Mouse (Mus musculus) hindbrain, embryonic 14.5 days (tissue): ENCODE data around the gene Fgfr2. TPM values are rescaled to one million over a fixed set of nuclear protein-coding genes. Genes with fewer than 3 reads are reported as not detected.
A peak's percentile ranks its signal among the peaks of the same experiment; 100 is the strongest.

Experiments used
- ATAC-seq: fragments of 200-750 bp; cut with Nextera tagmentation; 2 replicates; pipeline ENCODE4 v1.8.0; 2017; ENCODE audit warnings: moderate number of reproducible peaks, mild to moderate bottlenecking, moderate TSS enrichment, moderate library complexity; ENCODE audit not compliant: low FRiP score
- DNase-seq: peaks from one replicate; pipeline ENCODE4 v3.0.0-alpha.2; 2015; ENCODE audit warnings: low spot score
- H3K27ac ChIP-seq: fragments of 300-500 bp; sonication (generic); 2 replicates; pipeline ENCODE4 v1.5.1; 2014; ENCODE audit warnings: mild to moderate bottlenecking, moderate library complexity
- H3K27me3 ChIP-seq: fragments of 300-500 bp; sonication (generic); 2 replicates; pipeline ENCODE4 v1.6.1; 2014; ENCODE audit warnings: mild to moderate bottlenecking, low read length, mixed read lengths; ENCODE audit not compliant: control insufficient read depth, insufficient read depth
- H3K36me3 ChIP-seq: fragments of 300-500 bp; sonication (generic); replicated peaks from 2 replicates; pipeline ENCODE4 v1.6.1; 2014; ENCODE audit not compliant: control insufficient read depth, insufficient read depth
- H3K4me1 ChIP-seq: fragments of 300-500 bp; sonication (generic); replicated peaks from 2 replicates; pipeline ENCODE4 v1.6.1; 2014; ENCODE audit warnings: antibody characterized with exemption, low read length, mixed read lengths; ENCODE audit not compliant: control insufficient read depth, insufficient read depth
- H3K4me2 ChIP-seq: fragments of 300-500 bp; sonication (generic); replicated peaks from 2 replicates; pipeline ENCODE4 v1.6.1; 2014; ENCODE audit warnings: mild to moderate bottlenecking, moderate library complexity
- H3K4me3 ChIP-seq: fragments of 300-500 bp; sonication (generic); replicated peaks from 2 replicates; pipeline ENCODE4 v1.5.1; 2014; ENCODE audit warnings: mild to moderate bottlenecking, low read length
- H3K9ac ChIP-seq: fragments of 300-500 bp; sonication (generic); 2 replicates; pipeline ENCODE4 v1.6.1; 2014
- H3K9me3 ChIP-seq: fragments of 300-500 bp; sonication (generic); 2 replicates; pipeline ENCODE4 v1.6.1; 2016; ENCODE audit warnings: low read length; ENCODE audit not compliant: control insufficient read depth
- WGBS: fragments of 180-500 bp; shearing (Covaris S2); extraction: QIAGEN DNeasy Blood & Tissue Kit; methylation state at CpG from one replicate; pipeline ENCODE4 v1.1.7; 2014; 5-methylcytosine and 5-hydroxymethylcytosine counted together
- polyA plus RNA-seq: library from polyadenylated mRNA; unstranded; fragments of >200 nt; fragmentation: Nextera tagmentation; extraction: Ambion mirVana; gene quantifications from 2 replicates; pipeline ENCODE4 v1.2.1, GENCODE M21; 2014

The Fgfr2 gene
- polyA plus RNA-seq, 1 experiment from 2014 or later = 43.5 TPM

DNA sequence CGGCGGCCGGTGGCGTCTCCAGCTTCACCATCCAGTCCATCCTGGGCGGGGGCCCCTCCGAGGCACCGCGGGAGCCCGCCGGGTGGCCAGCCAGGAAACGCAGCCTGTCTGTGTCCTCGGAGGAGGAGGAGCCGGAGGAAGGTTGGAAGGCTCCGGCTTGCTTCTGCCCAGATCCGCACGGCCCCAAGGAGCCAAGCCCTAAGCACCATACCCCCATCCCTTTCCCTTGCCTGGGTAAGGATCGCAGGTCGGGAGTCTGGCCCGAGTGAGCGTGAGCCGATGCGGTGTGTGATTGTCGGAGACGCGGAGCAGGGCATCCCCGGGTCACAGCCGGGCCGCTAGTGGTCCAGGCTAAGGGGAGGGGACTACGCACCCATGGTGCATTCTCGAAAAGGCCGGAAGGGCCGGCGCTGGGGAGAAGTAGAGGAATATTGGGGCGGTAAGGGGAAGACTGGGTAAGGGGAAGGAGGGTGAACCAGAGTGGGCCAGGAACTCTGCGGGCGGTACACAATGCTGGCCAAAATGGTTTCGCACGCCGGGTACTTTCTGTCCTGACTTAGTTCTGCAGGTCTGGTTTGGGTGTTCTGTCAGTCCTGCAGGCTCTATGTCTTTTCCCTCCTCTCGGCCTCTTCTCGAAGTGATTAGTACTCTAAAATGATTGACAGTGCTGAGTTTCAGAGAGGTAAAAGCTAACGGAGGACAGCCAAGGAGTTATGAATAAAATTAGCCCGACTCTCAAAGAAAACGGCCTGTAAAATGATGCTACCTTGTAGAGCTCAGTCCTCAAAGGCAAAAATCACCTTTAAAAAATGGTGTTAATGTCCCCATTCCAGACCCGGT is 1568.6 kb downstream of the Fgfr2 start:
- Histone ChIP-seq H3K4me3 (peak overlapping the region; percentile 25), H3K4me2 (peak overlapping the region; percentile 43), H3K9ac (peak overlapping the region; percentile 33; the same call in 1 of the 2 replicates), H3K27ac (peak overlapping the region; percentile 33; the same call in 1 of the 2 replicates), H3K4me1 (no peaks in the 10 kb centered on the region; the same call in 1 of the 2 replicates), H3K9me3 (no peaks in the 10 kb centered on the region), H3K27me3 (peaks cover 97% of the 10 kb centered on the region), H3K36me3 (no peaks in the 10 kb centered on the region)
- ATAC-seq = peak; percentile 49; the same call in 1 of the 2 replicates
- no peak for DNase-seq
- WGBS = under 1% methylated on average over 45 of the region's 45 CpGs

DNA sequence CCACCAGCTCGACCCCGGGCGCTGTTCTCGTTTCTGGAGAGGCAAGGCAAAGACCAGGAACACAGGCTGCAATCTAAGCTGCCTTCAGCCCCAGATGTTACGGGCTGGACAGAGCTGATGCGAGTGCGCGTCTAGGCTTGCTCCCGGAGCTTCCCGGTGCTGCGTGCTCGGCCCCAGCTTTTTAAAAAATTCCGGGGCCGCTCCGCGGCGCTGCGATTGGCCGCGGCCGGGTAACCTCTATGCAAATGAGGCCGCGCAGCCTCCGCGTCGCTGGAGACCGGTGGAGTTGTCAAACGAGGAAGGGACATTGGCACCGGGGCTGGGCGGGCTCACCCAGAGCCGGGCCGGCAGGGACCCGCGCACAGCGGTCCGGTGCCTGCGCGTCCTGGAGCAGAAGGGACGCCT is 1569.4 kb downstream of the Fgfr2 start:
- Histone ChIP-seq H3K27me3 (peaks cover 96% of the 10 kb centered on the region), H3K4me2 (peak overlapping the region; percentile 43), H3K36me3 (no peaks in the 10 kb centered on the region), H3K27ac (no peak overlapping the region), H3K4me1 (no peaks in the 10 kb centered on the region; the same call in 1 of the 2 replicates), H3K4me3 (peak overlapping the region; percentile 25), H3K9ac (no peak overlapping the region), H3K9me3 (no peaks in the 10 kb centered on the region)
- DNase-seq (no peak), ATAC-seq (0 out of 2 replicates have a peak, but pooled peaks have one; percentile 59)
- WGBS = under 1% methylated on average over 39 of the region's 39 CpGs

DNA sequence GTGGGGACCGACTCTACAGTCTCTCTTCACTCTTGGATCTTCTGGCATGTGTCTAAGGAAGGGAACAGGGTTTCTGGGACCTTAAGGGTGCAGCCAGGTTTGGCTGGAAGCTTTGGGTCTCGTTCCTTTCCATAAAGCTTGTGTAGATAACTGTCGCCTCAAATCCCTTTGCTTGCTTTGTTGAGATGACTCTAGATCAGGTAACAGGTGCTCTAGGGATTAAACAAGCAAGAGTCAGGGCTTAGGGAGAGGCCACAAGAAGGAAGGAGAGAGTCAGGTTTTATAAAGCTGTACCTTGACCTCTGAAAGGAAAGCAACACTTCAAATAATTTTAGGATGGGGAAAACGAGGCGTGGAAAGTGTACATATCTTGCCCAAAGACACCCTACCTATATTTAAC is 1570.4 kb downstream of the Fgfr2 start:
- Histone ChIP-seq H3K4me2 (no peak overlapping the region), H3K36me3 (no peaks in the 10 kb centered on the region), H3K27me3 (peaks cover 96% of the 10 kb centered on the region), H3K9me3 (no peaks in the 10 kb centered on the region), H3K9ac (no peak overlapping the region), H3K27ac (no peak overlapping the region), H3K4me1 (no peaks in the 10 kb centered on the region; the same call in 1 of the 2 replicates), H3K4me3 (no peak overlapping the region)
- no peak for DNase-seq
- 2% methylated on average over 5 of the region's 5 CpGs for WGBS
- ATAC-seq = no peak

DNA sequence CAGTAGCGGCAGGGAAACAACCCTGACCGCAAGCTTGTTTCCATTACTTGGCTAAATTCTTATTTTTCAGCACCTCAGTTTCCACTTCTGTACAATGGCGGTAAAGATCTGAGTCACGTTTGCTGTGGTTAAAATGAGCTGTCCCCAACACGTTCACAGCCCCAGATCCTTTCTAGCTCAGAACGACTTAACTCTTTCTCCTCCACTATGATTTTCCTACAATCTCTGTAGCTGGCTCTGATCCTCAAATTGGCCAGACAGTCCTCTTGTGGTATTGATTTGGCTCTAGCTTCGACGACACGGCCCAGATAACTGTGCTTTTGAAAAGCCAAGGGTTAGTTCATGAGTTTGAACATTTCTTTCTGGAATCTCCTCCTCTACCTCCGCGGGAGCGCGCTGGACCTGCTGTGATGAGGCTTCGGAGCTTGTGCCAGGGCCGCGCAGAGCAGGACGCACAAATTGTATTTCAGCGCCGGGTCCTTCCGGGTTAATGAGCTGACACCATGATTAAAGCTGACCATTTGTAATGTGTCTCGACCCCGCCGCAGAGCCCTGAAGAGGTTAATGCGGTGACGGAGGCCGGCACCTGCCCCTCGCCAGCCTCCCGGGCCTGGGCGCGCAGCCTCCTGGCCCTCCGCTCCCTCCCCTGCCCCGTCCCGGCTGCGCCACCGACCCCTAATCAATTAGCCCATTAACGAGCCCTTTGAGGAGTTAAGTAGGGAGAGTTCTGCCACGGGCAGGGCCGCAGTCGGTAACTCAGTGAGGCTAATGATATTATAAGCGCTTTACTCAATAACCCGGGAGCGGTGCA is 1571.0 kb downstream of the Fgfr2 start:
- DNase-seq (no peak), ATAC-seq (no peak)
- H3K27ac ChIP-seq = no peak overlapping the region
- H3K4me2 ChIP-seq = no peak overlapping the region
- H3K4me1 ChIP-seq = no peaks in the 10 kb centered on the region; the same call in 1 of the 2 replicates
- peaks cover 96% of the 10 kb centered on the region for H3K27me3 ChIP-seq
- H3K4me3 ChIP-seq = no peak overlapping the region
- no peak overlapping the region for H3K9ac ChIP-seq
- no peaks in the 10 kb centered on the region for H3K36me3 ChIP-seq
- WGBS = 2% methylated on average over 42 of the region's 42 CpGs
- no peaks in the 10 kb centered on the region for H3K9me3 ChIP-seq

DNA sequence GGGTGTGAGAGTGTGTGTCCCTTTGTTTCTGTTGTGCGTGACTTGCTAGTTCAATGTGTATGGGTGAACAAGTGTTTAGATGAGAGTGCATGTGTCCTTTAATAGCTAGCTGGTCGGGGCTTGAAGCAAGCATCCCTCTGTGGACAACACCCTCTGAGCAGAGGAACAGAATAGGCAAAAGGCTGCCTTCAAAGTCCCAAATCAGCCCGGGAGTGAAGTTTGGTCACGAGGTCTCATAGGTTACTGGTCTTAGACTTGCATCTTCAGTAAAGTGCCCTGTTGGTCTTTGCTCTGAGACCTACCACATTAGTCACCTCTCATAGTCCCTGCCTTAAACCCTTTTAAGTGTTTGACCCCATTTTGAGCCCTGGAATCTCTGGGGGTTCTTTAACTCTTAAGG is 1571.7 kb downstream of the Fgfr2 start:
- Histone ChIP-seq H3K27me3 (peaks cover 98% of the 10 kb centered on the region), H3K9me3 (no peaks in the 10 kb centered on the region), H3K4me3 (no peak overlapping the region), H3K4me2 (no peak overlapping the region), H3K27ac (no peak overlapping the region), H3K36me3 (no peaks in the 10 kb centered on the region), H3K4me1 (no peaks in the 10 kb centered on the region; the same call in 1 of the 2 replicates), H3K9ac (no peak overlapping the region)
- DNase-seq (no peak), ATAC-seq (no peak)
- WGBS = 2% methylated on average over 4 of the region's 4 CpGs

- H3K9ac ChIP-seq = no peak within 1 kb of the TSS
- no peaks in the 10 kb centered on the region for H3K9me3 ChIP-seq
- no peaks in the 10 kb centered on the region for H3K36me3 ChIP-seq
- H3K4me3 ChIP-seq = no peak within 1 kb of the TSS
- no peak within 1 kb of the TSS for H3K27ac ChIP-seq
- peaks cover 98% of the 10 kb centered on the region for H3K27me3 ChIP-seq
- no peak for ATAC-seq
- H3K4me1 ChIP-seq = no peaks in the 10 kb centered on the region; the same call in 1 of the 2 replicates
- DNase-seq = no peak
- no peak within 1 kb of the TSS for H3K4me2 ChIP-seq
- 3% methylated on average over 3 of the region's 3 CpGs for WGBS
Observed at GRCm38 (mm10) chr7:131548473-131548872, 1574.7 kb downstream of the Fgfr2 start, which contains the start of gene Hmx2. TSS of gene Hmx2 (plus strand) at chr7:131548773.

DNA sequence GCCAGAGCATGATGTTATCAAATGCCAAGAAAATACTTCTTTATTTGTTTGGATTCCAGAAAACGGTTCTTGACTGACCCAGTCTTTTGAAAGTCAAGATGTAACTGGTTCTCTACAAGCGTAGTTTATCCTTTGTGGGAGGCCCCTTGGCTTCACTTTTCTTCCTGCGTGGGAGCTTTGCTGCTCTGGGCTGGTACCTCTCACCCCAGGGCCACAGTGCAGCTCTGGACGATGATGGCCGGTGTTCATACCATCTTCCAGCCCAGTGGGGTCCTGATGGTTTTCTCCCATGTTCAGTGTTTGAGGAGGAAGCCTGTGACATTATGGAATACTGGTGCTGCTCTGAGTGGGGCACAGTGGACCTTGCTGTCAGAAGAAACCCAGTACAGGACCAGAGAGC is 1575.7 kb downstream of the Fgfr2 start:
- Histone ChIP-seq H3K4me3 (no peak overlapping the region), H3K36me3 (no peaks in the 10 kb centered on the region), H3K27ac (no peak overlapping the region), H3K9me3 (no peaks in the 10 kb centered on the region), H3K27me3 (peaks cover 94% of the 10 kb centered on the region), H3K4me2 (no peak overlapping the region), H3K4me1 (peaks cover 7% of the 10 kb centered on the region), H3K9ac (no peak overlapping the region)
- ATAC-seq = no peak
- 4% methylated on average over 5 of the region's 5 CpGs for WGBS
- no peak for DNase-seq

DNA sequence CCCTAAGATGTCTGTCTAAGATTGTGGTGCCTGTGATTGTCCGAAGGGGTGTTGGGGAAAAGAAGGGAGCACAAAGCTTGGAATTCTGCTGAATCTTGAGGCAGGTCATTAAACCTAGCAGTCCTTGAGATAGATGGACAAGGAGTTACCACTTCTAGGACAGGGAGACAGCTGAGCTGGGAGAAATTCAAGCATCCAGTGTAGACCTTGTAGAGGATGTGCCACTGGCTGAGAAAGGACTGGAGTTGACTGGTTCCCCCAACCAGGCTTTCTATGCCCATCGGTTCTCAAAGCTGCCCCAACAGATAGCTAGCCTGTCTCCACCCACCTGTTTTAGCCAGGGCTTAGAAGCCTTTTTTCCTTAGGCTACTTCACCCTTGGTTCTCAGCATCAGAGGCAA is 1576.7 kb downstream of the Fgfr2 start:
- no peak for DNase-seq
- no peaks in the 10 kb centered on the region for H3K9me3 ChIP-seq
- 0 out of 2 replicates have a peak overlapping the region, but pooled peaks have one; percentile 2 for H3K4me3 ChIP-seq
- 6% methylated on average over 2 of the region's 2 CpGs for WGBS
- peaks cover 9% of the 10 kb centered on the region for H3K4me1 ChIP-seq
- H3K27ac ChIP-seq = no peak overlapping the region
- no peak overlapping the region for H3K4me2 ChIP-seq
- H3K36me3 ChIP-seq = no peaks in the 10 kb centered on the region
- no peak overlapping the region for H3K9ac ChIP-seq
- no peak for ATAC-seq
- peaks cover 94% of the 10 kb centered on the region for H3K27me3 ChIP-seq
